Mouse (Mus musculus) E14TG2a.4 (cell line): Measurements from ENCODE around the gene Acacb.

ENCODE experiments used
- CTCF ChIP-seq: conservative IDR thresholded peaks from 2 replicates; pipeline ENCODE4 v1.5.1; 2014; ENCODE audit warnings: low read length
- NANOG ChIP-seq: IDR thresholded peaks from 2 replicates; pipeline ENCODE4 v1.6.1; 2014; ENCODE audit warnings: borderline replicate concordance, low read length, mixed read lengths
- POU5F1 ChIP-seq: IDR thresholded peaks from 2 replicates; pipeline ENCODE4 v1.6.1; 2014; ENCODE audit warnings: low read length, borderline replicate concordance

GRCm38 (mm10) chr5:114264030-114264459 lies 117.7 kb downstream of the Acacb start:
- no peak for TF ChIP-seq CTCF
- no peak for TF ChIP-seq POU5F1
- no peak for TF ChIP-seq NANOG
